Mouse (Mus musculus) heart, embryonic 13.5 days (tissue): ENCODE results near the gene Rab8b. TPM values are rescaled to one million over a fixed set of nuclear protein-coding genes. Genes with fewer than 3 reads are reported as not detected.

Experiments
- ATAC-seq: fragments of 200-750 bp; cut with Nextera tagmentation; 2 replicates; pipeline ENCODE4 v1.8.0; 2017; ENCODE audit warnings: moderate TSS enrichment; ENCODE audit not compliant: insufficient number of reproducible peaks, low FRiP score, low TSS enrichment; ENCODE audit errors: extremely low read depth
- H3K27ac ChIP-seq: fragments of 300-500 bp; sonication (generic); replicated peaks from 2 replicates; pipeline ENCODE4 v1.5.1; 2015; ENCODE audit warnings: moderate library complexity, mild to moderate bottlenecking, inconsistent platforms
- H3K27me3 ChIP-seq: fragments of 300-500 bp; sonication (generic); replicated peaks from 2 replicates; pipeline ENCODE4 v1.6.1; 2015; ENCODE audit warnings: mild to moderate bottlenecking, inconsistent platforms
- H3K36me3 ChIP-seq: fragments of 300-500 bp; sonication (generic); 2 replicates; pipeline ENCODE4 v1.6.1; 2015; ENCODE audit warnings: mild to moderate bottlenecking, inconsistent platforms
- H3K4me1 ChIP-seq: fragments of 300-500 bp; sonication (generic); 2 replicates; pipeline ENCODE4 v1.6.1; 2015; ENCODE audit warnings: inconsistent platforms
- H3K4me2 ChIP-seq: fragments of 300-500 bp; sonication (generic); 2 replicates; pipeline ENCODE4 v1.6.1; 2015; ENCODE audit warnings: inconsistent platforms, mild to moderate bottlenecking, moderate library complexity
- H3K4me3 ChIP-seq: fragments of 300-500 bp; sonication (generic); 2 replicates; pipeline ENCODE4 v1.5.1; 2015; ENCODE audit warnings: moderate library complexity, mild to moderate bottlenecking, inconsistent platforms
- H3K9ac ChIP-seq: fragments of 300-500 bp; sonication (generic); 2 replicates; pipeline ENCODE4 v1.6.1; 2015; ENCODE audit warnings: inconsistent platforms, mild to moderate bottlenecking, moderate library complexity
- H3K9me3 ChIP-seq: fragments of 300-500 bp; sonication (generic); 2 replicates; pipeline ENCODE4 v1.6.1; 2016; ENCODE audit warnings: inconsistent platforms
- WGBS: fragments of 180-500 bp; shearing (Covaris S2); methylation state at CpG from one replicate; pipeline ENCODE4 v1.1.7; 2015; ENCODE audit warnings: mixed read lengths; 5-methylcytosine and 5-hydroxymethylcytosine counted together
- polyA plus RNA-seq: library from polyadenylated mRNA; unstranded; fragments of >200 nt; fragmentation: Nextera tagmentation; extraction: Ambion mirVana; gene quantifications from 2 replicates; pipeline ENCODE4 v1.2.1, GENCODE M21; 2015

The Rab8b gene
- polyA plus RNA-seq = 15.1 and 17.1 TPM in 2 replicates

DNA sequence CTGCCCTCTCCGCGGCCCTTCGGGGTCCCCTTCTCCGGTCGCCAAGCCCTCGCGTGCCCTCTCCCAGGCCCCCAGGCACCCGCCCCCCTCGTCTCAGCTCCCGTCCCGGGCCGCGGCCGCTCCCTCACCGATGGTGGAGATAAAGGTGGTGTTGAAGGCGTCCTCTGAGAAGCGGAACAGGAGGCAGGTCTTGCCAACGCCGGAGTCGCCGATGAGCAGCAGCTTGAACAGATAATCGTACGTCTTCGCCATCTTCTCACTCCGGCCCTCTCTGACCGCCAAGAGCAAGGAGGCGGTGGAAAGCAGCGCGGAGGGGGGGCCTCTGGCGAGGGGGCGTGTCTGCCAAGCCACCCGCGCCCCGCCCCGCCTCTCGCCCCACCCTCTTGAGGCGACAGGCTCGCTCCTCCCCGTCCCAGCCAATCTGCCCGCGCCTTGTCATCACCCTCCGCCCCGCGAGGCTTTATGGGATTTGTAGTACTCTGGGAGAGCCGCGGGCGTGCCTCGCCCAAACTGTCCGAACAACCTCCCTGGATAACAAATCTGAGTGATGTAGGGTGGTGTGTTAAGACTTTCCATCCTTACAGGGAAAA lies at the start of gene Rab8b:
Gene Rab8b (minus strand): TSS at position 306 of the 590 bp plus-strand sequence.
- H3K4me1 ChIP-seq = peaks cover 47% of the 10 kb centered on the region
- peak within 1 kb of the TSS; percentile 91 for H3K27ac ChIP-seq
- H3K9me3 ChIP-seq = no peaks in the 10 kb centered on the region
- H3K4me2 ChIP-seq = peak within 1 kb of the TSS; percentile 95
- ATAC-seq = peak; percentile 99
- under 1% methylated on average over 49 of the region's 49 CpGs for WGBS
- H3K9ac ChIP-seq = peak within 1 kb of the TSS; percentile 96
- H3K4me3 ChIP-seq = peak within 1 kb of the TSS; percentile 79
- no peaks in the 10 kb centered on the region for H3K36me3 ChIP-seq
- no peaks in the 10 kb centered on the region for H3K27me3 ChIP-seq

GRCm38 (mm10) chr9:66967492-66967891 lies 48.0 kb upstream of the Rab8b start:
- H3K9ac ChIP-seq = no peak overlapping the region
- ATAC-seq = no peak
- 89% methylated on average over 8 of the region's 8 CpGs for WGBS

DNA sequence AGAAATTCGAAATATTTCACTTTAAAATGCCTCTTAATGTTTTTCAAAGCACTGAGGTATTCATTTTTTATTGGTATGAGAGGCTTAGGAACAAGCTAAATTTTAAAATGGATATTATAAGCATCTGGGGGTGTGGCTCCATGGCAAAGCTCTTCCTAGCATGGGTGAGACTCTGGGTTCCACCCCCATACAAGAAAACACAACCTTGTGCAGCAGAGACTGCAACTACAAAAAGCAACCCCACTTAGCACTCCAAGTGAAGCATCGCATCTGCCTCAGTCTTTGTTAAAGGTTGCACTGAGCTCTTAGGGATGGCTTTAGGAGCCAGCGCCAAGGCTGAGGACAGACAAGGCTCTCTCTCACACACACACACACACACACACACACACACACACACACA lies 42.0 kb upstream of the Rab8b start:
- no peak overlapping the region for H3K9ac ChIP-seq
- no peak overlapping the region for H3K27ac ChIP-seq

More at GRCm38 (mm10) chr9:66967492-66967891, 48.0 kb upstream of the Rab8b start:
- Histone ChIP-seq H3K4me1 (no peaks in the 10 kb centered on the region), H3K4me2 (no peak overlapping the region), H3K27me3 (no peaks in the 10 kb centered on the region), H3K27ac (no peak overlapping the region), H3K36me3 (peaks cover 24% of the 10 kb centered on the region), H3K4me3 (no peak overlapping the region), H3K9me3 (no peaks in the 10 kb centered on the region)

GRCm38 (mm10) chr9:66957451-66957850 lies 38.0 kb upstream of the Rab8b start:
- H3K27ac ChIP-seq = no peak overlapping the region
- H3K9ac ChIP-seq = no peak overlapping the region
- H3K4me2 ChIP-seq = no peak overlapping the region
- H3K4me1 ChIP-seq = no peaks in the 10 kb centered on the region
- peaks cover 5% of the 10 kb centered on the region for H3K36me3 ChIP-seq
- WGBS = 89% methylated on average over 3 of the region's 3 CpGs
- no peak for ATAC-seq
- no peaks in the 10 kb centered on the region for H3K9me3 ChIP-seq
- H3K4me3 ChIP-seq = no peak overlapping the region
- H3K27me3 ChIP-seq = no peaks in the 10 kb centered on the region

More for the DNA sequence above, 42.0 kb upstream of the Rab8b start:
- Histone ChIP-seq H3K9me3 (no peaks in the 10 kb centered on the region), H3K4me3 (no peak overlapping the region), H3K4me2 (no peak overlapping the region), H3K36me3 (no peaks in the 10 kb centered on the region), H3K27me3 (no peaks in the 10 kb centered on the region), H3K4me1 (no peaks in the 10 kb centered on the region)
- whole genome bisulfite sequencing = 58% methylated on average over 2 of the region's 3 CpGs
- no peak for ATAC-seq

DNA sequence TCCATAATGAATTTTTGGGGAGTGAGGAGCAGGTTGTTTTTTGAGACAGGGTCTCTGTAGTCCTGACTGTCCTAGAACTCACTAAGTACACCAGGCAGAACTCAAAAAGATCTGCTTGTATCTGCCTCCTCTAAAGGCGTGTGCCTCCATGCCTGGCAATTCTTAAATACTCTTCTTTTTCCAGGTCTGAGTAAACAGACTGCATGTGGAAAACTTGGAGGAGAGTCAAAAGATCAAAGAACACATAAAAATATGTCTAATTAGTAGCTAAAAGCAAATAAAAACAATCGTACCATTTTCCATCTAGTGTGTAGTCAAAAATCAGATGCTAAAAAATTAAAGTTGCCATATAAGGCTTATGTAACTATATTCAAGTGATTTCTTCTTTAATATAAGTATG lies 33.4 kb upstream of the Rab8b start:
- ATAC-seq = no peak
- H3K27ac ChIP-seq = no peak overlapping the region
- WGBS = 79% methylated on average over 2 of the region's 2 CpGs
- H3K4me1 ChIP-seq = no peaks in the 10 kb centered on the region
- no peaks in the 10 kb centered on the region for H3K9me3 ChIP-seq
- no peak overlapping the region for H3K4me3 ChIP-seq
- peaks cover 24% of the 10 kb centered on the region for H3K36me3 ChIP-seq
- H3K9ac ChIP-seq = no peak overlapping the region
- no peak overlapping the region for H3K4me2 ChIP-seq
- H3K27me3 ChIP-seq = no peaks in the 10 kb centered on the region

GRCm38 (mm10) chr9:66952321-66952720 lies 32.8 kb upstream of the Rab8b start:
- no peak overlapping the region for H3K9ac ChIP-seq
- peaks cover 29% of the 10 kb centered on the region for H3K36me3 ChIP-seq
- H3K4me3 ChIP-seq = no peak overlapping the region
- H3K9me3 ChIP-seq = no peaks in the 10 kb centered on the region
- H3K4me2 ChIP-seq = no peak overlapping the region
- no peak overlapping the region for H3K27ac ChIP-seq
- 71% methylated on average over 8 of the region's 8 CpGs for WGBS
- no peaks in the 10 kb centered on the region for H3K4me1 ChIP-seq
- no peaks in the 10 kb centered on the region for H3K27me3 ChIP-seq
- no peak for ATAC-seq

DNA sequence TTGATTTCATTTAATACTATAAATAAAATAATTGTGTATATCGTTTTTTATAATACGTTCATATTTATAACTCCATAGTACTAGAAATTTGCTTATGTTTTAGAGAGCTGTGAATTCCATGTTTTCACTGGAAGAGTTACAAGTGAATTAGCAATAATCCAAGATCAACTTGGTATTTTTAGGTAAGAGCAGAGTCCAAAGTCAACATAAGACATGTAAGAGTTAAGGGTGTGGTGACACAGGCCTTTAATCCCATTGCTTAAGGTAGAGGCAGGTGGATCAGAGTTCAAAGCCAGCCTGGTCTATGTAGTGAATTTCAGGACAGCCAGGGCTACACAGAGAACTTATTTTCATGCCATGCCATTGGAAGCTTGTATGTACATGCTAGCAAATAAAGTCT lies 29.0 kb upstream of the Rab8b start:
- Histone ChIP-seq H3K36me3 (peaks cover 24% of the 10 kb centered on the region), H3K4me3 (no peak overlapping the region), H3K4me2 (no peak overlapping the region), H3K27ac (no peak overlapping the region), H3K4me1 (peaks cover 7% of the 10 kb centered on the region; the same call in 1 of the 2 replicates), H3K27me3 (no peaks in the 10 kb centered on the region), H3K9ac (no peak overlapping the region), H3K9me3 (no peaks in the 10 kb centered on the region)
- ATAC-seq = no peak
- WGBS = 89% methylated on average over 2 of the region's 2 CpGs

DNA sequence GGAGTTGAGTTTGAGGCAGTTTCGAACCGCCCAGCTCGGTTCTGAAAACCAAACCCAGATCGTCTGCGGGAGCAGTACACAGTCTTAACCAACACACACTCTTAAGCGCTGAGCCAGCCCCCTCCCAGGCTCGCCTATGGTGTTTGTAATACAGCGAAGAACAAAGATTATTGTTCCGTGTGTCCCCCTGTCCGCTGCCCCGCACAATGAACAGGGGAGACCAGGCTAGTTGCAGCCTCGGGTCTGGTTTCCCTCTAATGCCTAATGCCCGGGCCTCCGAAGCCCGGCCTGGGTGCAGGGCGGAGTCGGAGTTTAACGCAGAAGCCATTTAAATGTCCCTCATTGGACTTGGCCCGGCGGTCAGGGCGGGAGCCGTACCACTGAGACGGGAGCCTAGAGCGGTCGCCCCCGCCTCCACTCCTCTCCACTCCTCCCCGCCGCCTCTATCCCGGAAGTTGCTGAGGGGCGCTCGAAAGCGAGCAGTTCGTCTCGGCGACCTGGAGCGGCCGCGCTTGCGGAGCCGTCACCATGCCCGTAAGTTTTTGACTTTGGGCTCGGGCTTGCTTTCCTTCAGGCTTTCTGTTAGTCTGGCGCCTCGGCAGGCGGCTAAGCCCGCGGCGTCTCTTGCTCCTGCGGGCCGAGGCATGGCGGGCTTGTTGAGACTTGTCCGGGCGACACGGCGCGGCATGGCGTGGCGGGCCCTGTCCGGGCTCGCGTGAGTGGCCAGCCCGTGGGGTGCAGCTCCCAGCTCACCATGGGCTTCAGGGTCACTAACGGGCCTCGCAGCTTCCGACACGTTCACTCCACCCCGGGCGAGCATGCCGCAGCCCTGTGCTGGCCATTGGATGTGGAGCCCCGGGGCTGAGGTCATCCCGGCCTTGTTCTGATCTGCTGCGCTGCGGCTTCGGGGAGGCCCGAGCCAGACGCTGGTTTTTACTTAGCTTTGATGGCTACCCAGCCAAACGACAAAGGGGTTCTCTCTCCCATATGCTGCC lies 26.5 kb upstream of the Rab8b start, which contains the start of gene Rps27l:
Gene Rps27l (plus strand): TSS at position 440 of the 995 bp plus-strand sequence.
- under 1% methylated on average over 77 of the region's 77 CpGs for WGBS
- peaks cover 7% of the 10 kb centered on the region; the same call in 1 of the 2 replicates for H3K4me1 ChIP-seq
- peak within 1 kb of the TSS; percentile 85 for H3K4me3 ChIP-seq
- ATAC-seq = peak; percentile 91
- peak within 1 kb of the TSS; percentile 82 for H3K4me2 ChIP-seq
- peaks cover 18% of the 10 kb centered on the region for H3K36me3 ChIP-seq
- peak within 1 kb of the TSS; percentile 93 for H3K9ac ChIP-seq
- H3K27me3 ChIP-seq = no peaks in the 10 kb centered on the region
- no peaks in the 10 kb centered on the region for H3K9me3 ChIP-seq
- peak within 1 kb of the TSS; percentile 95 for H3K27ac ChIP-seq

- peaks cover 18% of the 10 kb centered on the region for H3K36me3 ChIP-seq
- peak overlapping the region; percentile 82 for H3K4me2 ChIP-seq
- no peaks in the 10 kb centered on the region for H3K9me3 ChIP-seq
- peak overlapping the region; percentile 93 for H3K9ac ChIP-seq
- H3K27ac ChIP-seq = peak overlapping the region; percentile 95
- peak overlapping the region; percentile 85 for H3K4me3 ChIP-seq
- WGBS = 14% methylated on average over 4 of the region's 4 CpGs
- no peaks in the 10 kb centered on the region for H3K27me3 ChIP-seq
- peaks cover 7% of the 10 kb centered on the region; the same call in 1 of the 2 replicates for H3K4me1 ChIP-seq
- ATAC-seq = no peak
These were observed 25.7 kb upstream of the Rab8b start for GRCm38 (mm10) chr9:66945161-66945560.

- no peak overlapping the region for H3K27ac ChIP-seq
- no peak for ATAC-seq
- peaks cover 5% of the 10 kb centered on the region; the same call in 1 of the 2 replicates for H3K4me1 ChIP-seq
- WGBS = 4% methylated on average over 4 of the region's 4 CpGs
- no peaks in the 10 kb centered on the region for H3K36me3 ChIP-seq
- no peak overlapping the region for H3K9ac ChIP-seq
- H3K9me3 ChIP-seq = no peaks in the 10 kb centered on the region
- H3K4me2 ChIP-seq = no peak overlapping the region
- no peak overlapping the region for H3K4me3 ChIP-seq
- no peaks in the 10 kb centered on the region for H3K27me3 ChIP-seq
These were observed 19.3 kb upstream of the Rab8b start for GRCm38 (mm10) chr9:66938836-66939235.

DNA sequence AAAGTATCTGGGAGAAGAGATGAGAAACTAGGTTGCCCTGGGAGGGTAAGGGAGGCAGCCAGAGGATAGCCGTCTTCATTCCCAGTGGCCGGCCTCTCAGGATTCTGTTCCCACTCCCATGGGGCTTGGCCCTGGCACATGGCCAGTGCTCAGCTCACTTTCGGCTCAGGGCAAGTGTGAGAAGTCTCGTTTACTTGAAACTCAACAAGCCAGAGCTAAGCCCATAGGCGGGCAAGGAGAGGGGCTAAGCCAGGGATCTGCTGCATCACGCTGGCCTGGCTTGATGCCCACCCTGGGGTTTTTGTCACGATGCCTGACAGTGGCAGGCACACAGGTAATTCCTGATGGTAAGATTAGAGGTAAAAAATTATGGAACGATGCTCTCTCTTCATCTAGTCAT lies 18.0 kb upstream of the Rab8b start:
- Histone ChIP-seq H3K27ac (no peak overlapping the region), H3K4me2 (no peak overlapping the region), H3K4me3 (no peak overlapping the region), H3K9ac (no peak overlapping the region), H3K27me3 (no peaks in the 10 kb centered on the region), H3K36me3 (no peaks in the 10 kb centered on the region), H3K9me3 (no peaks in the 10 kb centered on the region), H3K4me1 (peaks cover 5% of the 10 kb centered on the region; the same call in 1 of the 2 replicates)
- 59% methylated on average over 8 of the region's 8 CpGs for WGBS
- no peak for ATAC-seq
